Mouse (Mus musculus) urinary bladder, adult 2 months (tissue): ENCODE data around the gene Grik1. TPM values are rescaled to one million over a fixed set of nuclear protein-coding genes. Genes with fewer than 3 reads are reported as not detected.

Experiments used
- DNase-seq: peaks from one replicate; pipeline ENCODE4 v3.0.0; 2022; ENCODE audit warnings: low spot score
- polyA plus RNA-seq: library from polyadenylated mRNA; depleted of rRNA; stranded (reverse); fragments of >200 nt; gene quantifications from 2 replicates; pipeline ENCODE4 v1.2.3, GENCODE M21; 2012

The Grik1 gene
- polyA plus RNA-seq, 1 experiment = 1.8 TPM

- no peak for DNase-seq
Measured at GRCm38 (mm10) chr16:88142136-88142535, 147.9 kb downstream of the Grik1 start.

GRCm38 (mm10) chr16:88141594-88141993, 148.5 kb downstream of the Grik1 start:
- no peak for DNase-seq

- no peak for DNase-seq
Measured at GRCm38 (mm10) chr16:88138913-88139312, 151.2 kb downstream of the Grik1 start.

GRCm38 (mm10) chr16:88132919-88133318, 157.1 kb downstream of the Grik1 start:
- no peak for DNase-seq

GRCm38 (mm10) chr16:88131103-88131502, 159.0 kb downstream of the Grik1 start:
- DNase-seq = no peak

- DNase-seq = no peak
Measured at GRCm38 (mm10) chr16:88125098-88125497, 165.0 kb downstream of the Grik1 start.

- no peak for DNase-seq
Measured at GRCm38 (mm10) chr16:88112551-88113138, 177.4 kb downstream of the Grik1 start.

GRCm38 (mm10) chr16:88111459-88111858, 178.6 kb downstream of the Grik1 start:
- no peak for DNase-seq

GRCm38 (mm10) chr16:88094206-88094789, 195.8 kb downstream of the Grik1 start:
- no peak for DNase-seq

- no peak for DNase-seq
Measured at GRCm38 (mm10) chr16:88087280-88087679, 202.8 kb downstream of the Grik1 start.

- no peak for DNase-seq
Measured at GRCm38 (mm10) chr16:88074716-88075115, 215.3 kb downstream of the Grik1 start.

GRCm38 (mm10) chr16:88060936-88061335, 229.1 kb downstream of the Grik1 start:
- no peak for DNase-seq

- no peak for DNase-seq
Measured at GRCm38 (mm10) chr16:88048121-88048520, 241.9 kb downstream of the Grik1 start.

GRCm38 (mm10) chr16:88044321-88044720, 245.7 kb downstream of the Grik1 start:
- no peak for DNase-seq

GRCm38 (mm10) chr16:88042458-88042857, 247.6 kb downstream of the Grik1 start:
- DNase-seq = no peak

- no peak for DNase-seq
Measured at GRCm38 (mm10) chr16:88038503-88039091, 251.5 kb downstream of the Grik1 start.

GRCm38 (mm10) chr16:87988805-87989204, 301.3 kb downstream of the Grik1 start:
- no peak for DNase-seq

GRCm38 (mm10) chr16:87984201-87984870, 305.7 kb downstream of the Grik1 start:
- DNase-seq = no peak

GRCm38 (mm10) chr16:87974076-87974443, 316.0 kb downstream of the Grik1 start:
- DNase-seq = no peak

GRCm38 (mm10) chr16:87973394-87974075, 316.5 kb downstream of the Grik1 start:
- DNase-seq = no peak

- no peak for DNase-seq
Measured at GRCm38 (mm10) chr16:87971911-87972310, 318.2 kb downstream of the Grik1 start.

- DNase-seq = no peak
Measured at GRCm38 (mm10) chr16:87969936-87970335, 320.1 kb downstream of the Grik1 start.
